Mouse (Mus musculus) neural tube, embryonic 11.5 days (tissue): Measurements from ENCODE around the gene Mtln. TPM values are rescaled to one million over a fixed set of nuclear protein-coding genes. Genes with fewer than 3 reads are reported as not detected.

Experiments used
- ATAC-seq: fragments of 200-750 bp; cut with Nextera tagmentation; 2 replicates; pipeline ENCODE4 v1.8.0; 2017; ENCODE audit warnings: moderate number of reproducible peaks, mild to moderate bottlenecking, moderate TSS enrichment, moderate library complexity; ENCODE audit not compliant: insufficient read depth, low FRiP score, low TSS enrichment
- DNase-seq: peaks from one replicate; pipeline ENCODE4 v3.0.0-alpha.2; 2015; ENCODE audit warnings: low spot score
- H3K27ac ChIP-seq: fragments of 300-500 bp; sonication (generic); 2 replicates; pipeline ENCODE4 v1.5.1; 2014; ENCODE audit warnings: low read depth, mild to moderate bottlenecking, low read length
- H3K27me3 ChIP-seq: fragments of 300-500 bp; sonication (generic); 2 replicates; pipeline ENCODE4 v1.6.1; 2014; ENCODE audit warnings: mild to moderate bottlenecking, low read length, mixed read lengths; ENCODE audit not compliant: control insufficient read depth, insufficient read depth
- H3K36me3 ChIP-seq: fragments of 300-500 bp; sonication (generic); 2 replicates; pipeline ENCODE4 v1.6.1; 2014; ENCODE audit warnings: mild to moderate bottlenecking, low read length, moderate library complexity, mixed read lengths; ENCODE audit not compliant: control insufficient read depth, insufficient read depth
- H3K4me1 ChIP-seq: fragments of 300-500 bp; sonication (generic); 2 replicates; pipeline ENCODE4 v1.6.1; 2014; ENCODE audit warnings: low read length, mixed read lengths; ENCODE audit not compliant: control insufficient read depth, insufficient read depth
- H3K4me2 ChIP-seq: fragments of 300-500 bp; sonication (generic); 2 replicates; pipeline ENCODE4 v1.6.1; 2014; ENCODE audit warnings: low read depth, mild to moderate bottlenecking, moderate library complexity
- H3K4me3 ChIP-seq: fragments of 300-500 bp; sonication (generic); 2 replicates; pipeline ENCODE4 v1.5.1; 2014; ENCODE audit warnings: low read depth, low read length
- H3K9ac ChIP-seq: fragments of 300-500 bp; sonication (generic); 2 replicates; pipeline ENCODE4 v1.6.1; 2014; ENCODE audit warnings: mild to moderate bottlenecking, low read length
- H3K9me3 ChIP-seq: fragments of 300-500 bp; sonication (generic); 2 replicates; pipeline ENCODE4 v1.6.1; 2016; ENCODE audit warnings: low read length; ENCODE audit not compliant: control insufficient read depth
- WGBS: fragments of 180-500 bp; shearing (Covaris S2); extraction: QIAGEN DNeasy Blood & Tissue Kit; methylation state at CpG from one replicate; pipeline ENCODE4 v1.1.7; 2014; 5-methylcytosine and 5-hydroxymethylcytosine counted together
- polyA plus RNA-seq: library from polyadenylated mRNA; unstranded; fragments of >200 nt; fragmentation: Nextera tagmentation; extraction: Ambion mirVana; gene quantifications from 2 replicates; pipeline ENCODE4 v1.2.1, GENCODE M21; 2014

Gene Mtln
- polyA plus RNA-seq, 1 experiment from 2014 or later, result 25.2 TPM

DNA sequence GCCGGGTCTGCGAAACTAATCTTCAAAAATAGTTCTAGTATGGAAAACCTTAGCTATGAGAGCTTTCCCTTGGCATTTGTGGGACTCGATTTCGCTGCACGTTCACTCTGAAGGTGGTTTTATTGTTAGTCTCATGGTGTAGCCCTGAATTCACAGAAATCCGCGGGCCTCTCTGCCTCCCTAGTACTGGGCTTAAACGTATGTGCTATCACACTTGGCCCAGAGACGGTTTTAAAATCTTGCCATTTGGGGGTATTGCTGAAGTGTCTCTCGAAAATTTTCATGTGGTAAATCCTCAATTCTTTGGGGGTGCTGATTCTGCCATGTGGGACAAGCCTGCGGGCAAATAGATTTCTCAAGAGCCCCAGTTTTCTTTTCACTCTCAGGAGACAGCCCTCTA lies 3.1 kb downstream of the Mtln start:
- H3K36me3 ChIP-seq, result no peaks in the 10 kb centered on the region
- no peaks in the 10 kb centered on the region for H3K9me3 ChIP-seq
- peak overlapping the region; percentile 67 for H3K9ac ChIP-seq
- peak overlapping the region; percentile 58 for H3K4me2 ChIP-seq
- H3K4me3 ChIP-seq, result peak overlapping the region; percentile 54
- peaks cover 8% of the 10 kb centered on the region; the same call in 1 of the 2 replicates for H3K4me1 ChIP-seq
- DNase-seq (no peak), ATAC-seq (no peak)
- WGBS, result 7% methylated on average over 11 of the region's 11 CpGs
- no peak overlapping the region for H3K27ac ChIP-seq
- H3K27me3 ChIP-seq, result no peaks in the 10 kb centered on the region

DNA sequence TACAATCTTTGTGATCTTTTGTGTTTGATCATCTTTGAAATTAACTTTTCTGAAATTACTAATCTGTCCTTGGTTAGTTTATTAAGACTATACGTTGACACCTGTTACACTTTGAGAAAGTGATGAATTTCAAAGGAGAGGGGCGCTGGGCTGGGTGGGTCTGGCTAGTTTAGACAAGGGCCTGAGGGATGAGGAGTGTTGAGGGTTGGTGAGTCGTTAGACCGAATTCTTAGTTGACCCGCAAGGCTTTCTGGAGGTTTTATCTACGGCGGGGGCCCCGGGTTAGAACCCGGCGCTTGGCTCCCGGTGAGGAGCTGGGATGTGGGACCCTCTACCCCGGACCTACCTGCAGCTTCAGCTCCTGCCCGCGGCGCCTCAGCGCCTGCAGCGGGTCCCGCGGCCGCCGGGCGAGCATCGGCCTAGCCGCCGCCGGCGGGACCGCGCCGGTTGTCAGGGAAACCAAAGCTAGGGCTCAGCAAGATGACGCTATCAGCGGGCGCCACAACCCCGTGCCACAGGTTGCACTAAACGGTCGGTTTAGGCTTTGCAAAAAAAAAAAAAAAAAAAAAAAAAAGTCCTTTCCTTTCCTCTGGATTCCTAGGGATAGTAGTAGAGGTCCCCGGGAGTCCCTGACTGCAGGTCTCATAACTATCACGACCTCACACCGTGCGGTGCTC lies 3.7 kb downstream of the Mtln start, which contains the start of gene Nphp1:
Nphp1 (minus strand) TSS at position 458 of the 677 bp plus-strand sequence.
- H3K9me3 ChIP-seq, result no peaks in the 10 kb centered on the region
- under 1% methylated on average over 40 of the region's 40 CpGs for WGBS
- DNase-seq, result peak; percentile 90

DNA sequence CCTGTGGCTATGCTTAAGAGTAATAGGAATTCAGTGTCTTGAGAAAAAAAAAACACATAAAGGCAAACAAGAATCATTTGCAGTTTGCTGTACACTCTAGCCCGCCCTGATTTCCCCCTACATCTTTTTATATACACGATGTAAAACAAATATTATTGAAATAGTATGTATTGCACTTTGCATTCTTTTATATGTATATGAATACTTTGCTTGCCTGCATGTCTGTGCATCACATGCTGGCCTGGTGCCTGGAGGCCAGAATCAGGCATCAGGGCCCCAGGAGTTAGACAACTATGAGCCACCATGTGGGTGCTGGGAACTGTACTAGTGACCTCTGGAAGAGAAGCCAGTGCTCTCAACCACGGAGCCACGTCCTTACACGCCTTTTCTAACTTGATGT lies 5.1 kb downstream of the Mtln start:
- Histone ChIP-seq H3K4me2 (no peak overlapping the region), H3K4me1 (peaks cover 8% of the 10 kb centered on the region; the same call in 1 of the 2 replicates), H3K4me3 (no peak overlapping the region), H3K9ac (no peak overlapping the region), H3K27me3 (no peaks in the 10 kb centered on the region), H3K27ac (no peak overlapping the region), H3K36me3 (no peaks in the 10 kb centered on the region), H3K9me3 (no peaks in the 10 kb centered on the region)
- ATAC-seq (no peak), DNase-seq (no peak)
- WGBS, result 94% methylated on average over 5 of the region's 5 CpGs

More for the DNA sequence above, 3.7 kb downstream of the Mtln start, which contains the start of gene Nphp1:
- Histone ChIP-seq H3K27me3 (no peaks in the 10 kb centered on the region), H3K4me3 (peak within 1 kb of the TSS; percentile 54), H3K4me1 (peaks cover 8% of the 10 kb centered on the region; the same call in 1 of the 2 replicates), H3K36me3 (no peaks in the 10 kb centered on the region), H3K4me2 (peak within 1 kb of the TSS; percentile 58), H3K27ac (no peak within 1 kb of the TSS), H3K9ac (peak within 1 kb of the TSS; percentile 67)
- peak; percentile 77 for ATAC-seq

DNA sequence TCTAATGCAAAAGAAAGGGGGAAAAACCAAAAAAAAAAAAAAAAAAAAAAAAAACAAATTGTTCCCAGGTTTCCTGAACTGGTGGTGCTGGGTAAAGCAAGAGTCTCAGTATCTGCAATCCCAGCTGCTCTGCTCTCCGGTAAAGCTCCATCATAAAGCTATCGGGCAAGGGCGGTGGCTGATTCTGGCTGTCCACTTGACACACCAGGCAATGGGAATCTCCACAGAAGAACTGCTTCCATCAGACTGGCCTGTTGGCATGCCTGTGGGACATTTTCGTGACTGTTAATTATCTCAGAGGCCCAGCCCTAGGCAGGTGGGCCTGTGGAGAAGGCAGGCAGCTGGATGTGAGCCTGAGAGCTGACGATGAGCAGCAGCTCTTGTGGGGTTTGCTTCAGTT lies 13.8 kb downstream of the Mtln start:
- Histone ChIP-seq H3K36me3 (no peaks in the 10 kb centered on the region; the same call in 1 of the 2 replicates), H3K4me1 (no peaks in the 10 kb centered on the region)
- WGBS, result 86% methylated on average over 5 of the region's 5 CpGs

DNA sequence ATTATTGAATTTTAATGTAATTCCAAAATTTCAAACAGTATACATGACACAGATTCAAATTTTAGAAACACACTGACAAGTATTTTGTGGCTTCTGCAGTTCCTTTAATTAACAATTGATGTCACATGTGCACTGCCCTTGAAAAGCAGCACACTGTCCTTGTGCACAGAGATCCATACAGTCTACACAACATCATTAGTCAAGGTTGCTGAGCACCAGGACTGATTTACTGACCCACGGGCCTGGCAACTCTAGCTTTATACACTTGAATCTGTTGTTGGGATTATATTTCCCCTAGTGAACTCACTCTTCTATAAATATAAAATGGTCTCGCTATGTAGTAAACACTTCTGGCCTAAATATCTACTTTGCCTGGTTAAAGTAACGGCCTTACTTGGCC lies 17.3 kb downstream of the Mtln start:
- H3K27ac ChIP-seq, result no peak overlapping the region
- WGBS, result 78% methylated on average over 3 of the region's 3 CpGs
- H3K4me1 ChIP-seq, result no peaks in the 10 kb centered on the region
- H3K36me3 ChIP-seq, result no peaks in the 10 kb centered on the region; the same call in 1 of the 2 replicates
- ATAC-seq, result peak; percentile 65; the same call in 1 of the 2 replicates
- H3K27me3 ChIP-seq, result no peaks in the 10 kb centered on the region
- DNase-seq, result no peak
- no peak overlapping the region for H3K4me3 ChIP-seq
- no peak overlapping the region for H3K4me2 ChIP-seq
- no peaks in the 10 kb centered on the region for H3K9me3 ChIP-seq
- no peak overlapping the region for H3K9ac ChIP-seq

More for the DNA sequence above, 13.8 kb downstream of the Mtln start:
- Histone ChIP-seq H3K4me3 (no peak overlapping the region), H3K9ac (no peak overlapping the region), H3K27ac (no peak overlapping the region), H3K4me2 (no peak overlapping the region), H3K27me3 (no peaks in the 10 kb centered on the region), H3K9me3 (no peaks in the 10 kb centered on the region)
- ATAC-seq, result no peak
- DNase-seq, result no peak

DNA sequence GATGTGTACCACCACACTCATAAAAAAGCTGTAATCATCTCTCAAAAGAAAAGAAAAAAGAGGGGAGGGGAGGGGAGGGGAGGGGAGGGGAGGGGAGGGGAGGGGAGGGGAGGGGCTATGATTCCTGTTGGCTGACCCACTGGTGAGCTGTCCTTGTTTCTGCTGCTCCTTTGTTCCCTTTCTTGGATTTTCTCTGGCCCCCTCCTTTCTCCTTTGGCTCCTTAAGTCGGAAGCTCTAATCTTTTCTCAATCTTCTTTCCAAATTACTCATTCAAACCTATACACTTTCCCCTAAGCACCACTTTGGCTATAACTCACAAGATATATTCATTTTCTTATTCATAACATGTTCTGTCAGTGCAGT lies 17.7 kb downstream of the Mtln start:
- WGBS, result 38% methylated on average over 1 of the region's 1 CpGs
- peaks cover 2% of the 10 kb centered on the region; the same call in 1 of the 2 replicates for H3K36me3 ChIP-seq
- H3K4me3 ChIP-seq, result no peak overlapping the region
- no peak overlapping the region for H3K9ac ChIP-seq
- ATAC-seq, result peak; percentile 65; the same call in 1 of the 2 replicates
- no peak overlapping the region for H3K4me2 ChIP-seq
- H3K27me3 ChIP-seq, result no peaks in the 10 kb centered on the region
- H3K4me1 ChIP-seq, result no peaks in the 10 kb centered on the region
- no peak overlapping the region for H3K27ac ChIP-seq
- no peak for DNase-seq
- no peaks in the 10 kb centered on the region for H3K9me3 ChIP-seq

DNA sequence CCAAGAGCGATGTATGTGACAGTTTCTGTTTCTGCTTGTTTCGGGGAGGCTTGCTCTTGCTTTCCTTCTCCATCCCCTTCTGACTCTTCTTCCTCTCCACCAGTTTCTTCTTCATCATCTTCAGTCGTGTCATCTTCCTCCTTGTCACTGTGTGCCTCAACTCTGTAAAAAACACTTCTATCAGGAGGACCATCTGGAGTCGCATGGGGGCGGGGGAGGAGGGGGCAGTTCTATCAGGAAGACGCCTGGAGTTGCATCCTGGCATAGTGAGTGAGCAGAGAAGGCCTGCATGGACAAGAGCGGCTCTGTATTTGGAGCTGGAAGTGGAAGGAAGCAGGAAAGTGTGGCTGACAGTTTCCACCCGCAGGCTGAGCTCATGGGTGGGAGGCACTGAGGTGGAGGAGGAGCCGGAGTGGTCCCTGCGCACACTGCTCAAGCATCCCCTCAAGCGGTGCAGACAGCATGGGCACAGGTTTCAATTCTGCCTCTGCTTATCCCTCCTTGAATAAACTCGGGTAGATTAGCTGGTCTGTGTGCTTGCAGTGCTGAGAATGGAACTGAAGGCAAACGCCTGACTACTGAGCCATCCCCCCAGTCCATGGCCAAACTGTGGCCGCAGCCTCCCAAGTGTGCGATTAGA lies 18.2 kb downstream of the Mtln start:
- DNase-seq (no peak), ATAC-seq (peak; percentile 48)
- Histone ChIP-seq H3K4me1 (no peaks in the 10 kb centered on the region), H3K4me2 (no peak overlapping the region), H3K9me3 (no peaks in the 10 kb centered on the region), H3K27me3 (no peaks in the 10 kb centered on the region), H3K27ac (peak overlapping the region; percentile 54), H3K4me3 (no peak overlapping the region), H3K9ac (no peak overlapping the region), H3K36me3 (peaks cover 2% of the 10 kb centered on the region; the same call in 1 of the 2 replicates)
- 59% methylated on average over 15 of the region's 15 CpGs for WGBS

DNA sequence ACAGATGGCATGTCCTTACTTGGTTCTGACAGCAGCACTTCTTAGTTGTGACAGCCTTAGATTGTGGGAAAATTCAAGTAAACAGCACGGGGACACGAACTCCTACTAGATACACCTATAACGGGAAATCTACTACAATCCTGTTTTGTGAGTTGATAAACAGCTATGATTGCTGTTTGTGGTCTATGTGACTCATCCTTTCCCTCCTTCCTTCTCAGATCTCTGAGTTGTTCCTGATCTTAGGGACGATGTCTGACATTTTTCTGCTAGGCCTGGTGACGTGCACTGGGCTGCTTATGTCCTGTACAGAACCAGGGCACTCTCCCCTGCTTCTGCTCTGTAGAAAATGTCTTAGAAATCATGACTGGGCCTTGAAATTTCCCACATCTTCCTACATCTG lies 30.7 kb downstream of the Mtln start:
- DNase-seq (no peak), ATAC-seq (no peak)
- Histone ChIP-seq H3K4me3 (no peak overlapping the region), H3K4me1 (no peaks in the 10 kb centered on the region), H3K36me3 (no peaks in the 10 kb centered on the region), H3K4me2 (no peak overlapping the region), H3K9ac (no peak overlapping the region), H3K9me3 (no peaks in the 10 kb centered on the region), H3K27me3 (no peaks in the 10 kb centered on the region), H3K27ac (no peak overlapping the region)
- 92% methylated on average over 5 of the region's 5 CpGs for WGBS
